Mouse (Mus musculus) neural tube, embryonic 14.5 days (tissue): Measurements from ENCODE around the gene Btnl1. TPM values are rescaled to one million over a fixed set of nuclear protein-coding genes. Genes with fewer than 3 reads are reported as not detected.

Experiments
- ATAC-seq: fragments of 200-750 bp; cut with Nextera tagmentation; 2 replicates; pipeline ENCODE4 v1.8.0; 2017; ENCODE audit warnings: low read depth, mild to moderate bottlenecking, moderate TSS enrichment, moderate library complexity
- H3K27ac ChIP-seq: fragments of 300-500 bp; sonication (generic); 2 replicates; pipeline ENCODE4 v1.5.1; 2014; ENCODE audit warnings: low read depth, mild to moderate bottlenecking, control low read depth, low read length, moderate library complexity, mixed read lengths
- H3K27me3 ChIP-seq: fragments of 300-500 bp; sonication (generic); 2 replicates; pipeline ENCODE4 v1.6.1; 2014; ENCODE audit warnings: low read length; ENCODE audit not compliant: control insufficient read depth, insufficient read depth
- H3K36me3 ChIP-seq: fragments of 300-500 bp; sonication (generic); 2 replicates; pipeline ENCODE4 v1.6.1; 2014; ENCODE audit warnings: low read length, mixed read lengths; ENCODE audit not compliant: control insufficient read depth, insufficient read depth
- H3K4me1 ChIP-seq: fragments of 300-500 bp; sonication (generic); 2 replicates; pipeline ENCODE4 v1.6.1; 2014; ENCODE audit warnings: low read length; ENCODE audit not compliant: control insufficient read depth, insufficient read depth
- H3K4me2 ChIP-seq: fragments of 300-500 bp; sonication (generic); 2 replicates; pipeline ENCODE4 v1.6.1; 2014; ENCODE audit warnings: mild to moderate bottlenecking, low read depth, low read length, control low read depth
- H3K4me3 ChIP-seq: fragments of 300-500 bp; sonication (generic); 2 replicates; pipeline ENCODE4 v1.5.1; 2014; ENCODE audit warnings: low read depth, low read length, control low read depth, mixed read lengths
- H3K9ac ChIP-seq: fragments of 300-500 bp; sonication (generic); replicated peaks from 2 replicates; pipeline ENCODE4 v1.6.1; 2014; ENCODE audit warnings: low read depth, mild to moderate bottlenecking, control low read depth, low read length, mixed read lengths
- H3K9me3 ChIP-seq: fragments of 300-500 bp; sonication (generic); 2 replicates; pipeline ENCODE4 v1.6.1; 2016; ENCODE audit warnings: low read length; ENCODE audit not compliant: control insufficient read depth
- WGBS: fragments of 180-500 bp; shearing (Covaris S2); extraction: QIAGEN DNeasy Blood & Tissue Kit; methylation state at CpG from one replicate; pipeline ENCODE4 v1.1.7; 2014; 5-methylcytosine and 5-hydroxymethylcytosine counted together
- polyA plus RNA-seq: library from polyadenylated mRNA; unstranded; fragments of >200 nt; fragmentation: Nextera tagmentation; extraction: Ambion mirVana; gene quantifications from 2 replicates; pipeline ENCODE4 v1.2.1, GENCODE M21; 2014

Gene Btnl1
- polyA plus RNA-seq, 1 experiment from 2014 or later, result not detected

DNA sequence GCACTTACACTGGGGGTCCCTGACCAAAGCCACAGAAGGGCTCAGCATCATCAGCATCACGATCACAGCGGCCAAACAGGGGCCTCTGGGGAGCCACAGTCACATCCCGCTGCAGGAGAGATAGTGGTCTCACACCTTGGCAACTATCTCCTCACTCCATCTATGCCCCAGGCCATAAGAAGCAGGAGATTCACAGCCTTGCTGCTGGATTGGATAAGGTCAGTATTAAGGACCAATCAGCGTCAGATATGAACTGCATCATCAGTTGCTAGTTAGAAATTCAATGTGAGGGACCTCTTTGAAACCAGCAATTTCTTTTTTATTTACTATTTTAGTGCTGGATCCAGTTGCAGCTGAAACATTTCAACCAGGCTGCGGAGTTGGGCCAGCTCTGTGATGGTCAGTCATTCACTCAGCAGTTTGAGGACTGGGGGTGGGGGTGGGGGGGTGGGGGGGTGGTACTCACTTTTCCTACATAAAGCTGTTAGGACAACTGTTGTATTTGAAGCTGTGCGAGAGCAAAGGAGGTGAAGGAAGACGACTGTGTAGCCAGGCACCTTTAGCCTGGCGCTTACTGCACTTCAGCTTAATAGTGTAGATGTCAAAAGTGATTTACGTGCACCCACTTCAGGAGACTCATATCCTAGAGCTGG, 21.3 kb downstream of the Btnl1 start:
- H3K9me3 ChIP-seq, result no peaks in the 10 kb centered on the region
- no peaks in the 10 kb centered on the region for H3K27me3 ChIP-seq
- peak overlapping the region; percentile 60 for H3K4me3 ChIP-seq
- 17% methylated on average over 9 of the region's 9 CpGs for WGBS
- ATAC-seq, result peak; percentile 88
- H3K27ac ChIP-seq, result peak overlapping the region; percentile 99
- no peaks in the 10 kb centered on the region for H3K4me1 ChIP-seq
- H3K9ac ChIP-seq, result 0 out of 2 replicates have a peak overlapping the region, but pooled peaks have one; percentile 34
- H3K4me2 ChIP-seq, result peak overlapping the region; percentile 56; the same call in 1 of the 2 replicates
- no peaks in the 10 kb centered on the region for H3K36me3 ChIP-seq

DNA sequence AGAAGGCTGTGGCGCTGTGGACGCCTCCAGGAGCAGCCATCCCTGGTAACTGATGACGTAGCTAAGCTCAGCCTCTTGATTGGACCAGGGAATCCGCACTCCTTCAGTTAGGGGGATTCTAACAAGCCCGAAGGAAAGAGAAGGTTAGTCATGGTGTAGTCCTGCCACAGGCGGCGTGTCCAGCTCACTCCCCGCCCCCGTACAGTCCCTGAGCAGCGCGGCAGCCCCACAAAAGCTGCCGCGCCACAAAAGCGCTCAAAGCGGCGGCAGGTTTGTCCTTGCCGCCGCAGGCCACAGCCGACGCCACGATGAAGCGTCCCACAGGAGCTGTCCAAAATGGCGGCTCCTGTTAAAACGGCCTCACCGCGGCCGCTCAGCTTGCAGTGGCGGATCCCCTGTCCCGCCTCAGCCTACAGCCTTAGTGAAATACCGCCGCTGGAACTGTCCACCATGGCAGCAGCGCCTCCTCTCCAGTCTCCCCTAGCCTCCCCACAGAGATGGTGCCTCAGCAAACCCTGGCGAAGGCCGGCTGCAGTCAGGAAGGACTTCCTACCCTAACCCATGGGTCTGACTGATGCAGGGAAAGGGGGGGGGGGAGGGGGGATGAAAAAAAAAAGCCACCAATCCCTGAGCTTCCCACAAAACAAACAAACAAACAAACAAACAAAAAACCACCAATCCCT, 21.9 kb downstream of the Btnl1 start, which contains the start of gene BC051142:
Gene BC051142 (plus strand): TSS at position 110 of the 683 bp plus-strand sequence.
- Histone ChIP-seq H3K4me2 (peak within 1 kb of the TSS; percentile 56), H3K27me3 (no peaks in the 10 kb centered on the region), H3K4me3 (peak within 1 kb of the TSS; percentile 60), H3K9ac (peak within 1 kb of the TSS; percentile 82), H3K4me1 (no peaks in the 10 kb centered on the region), H3K27ac (peak within 1 kb of the TSS; percentile 99), H3K9me3 (no peaks in the 10 kb centered on the region), H3K36me3 (no peaks in the 10 kb centered on the region)
- 2% methylated on average over 34 of the region's 34 CpGs for WGBS
- peak; percentile 98 for ATAC-seq

DNA sequence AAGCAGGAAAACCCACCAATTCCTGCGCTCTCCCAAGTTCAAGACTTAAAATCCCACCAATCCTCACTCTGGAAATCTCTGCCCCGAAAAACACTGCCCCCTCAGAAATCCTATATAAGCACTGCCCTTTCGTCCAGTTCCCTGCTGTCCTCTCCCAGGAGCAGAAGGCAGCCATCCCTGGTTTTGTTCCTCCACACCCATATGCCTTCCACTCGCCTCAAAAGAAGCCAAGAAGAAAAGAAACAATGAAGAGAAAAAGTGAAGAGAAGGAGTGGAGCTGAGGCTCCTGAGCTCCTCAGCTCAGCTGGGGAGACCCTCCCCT, 22.4 kb downstream of the Btnl1 start:
- peak overlapping the region; percentile 56; the same call in 1 of the 2 replicates for H3K4me2 ChIP-seq
- H3K4me3 ChIP-seq, result peak overlapping the region; percentile 60
- 43% methylated on average over 4 of the region's 4 CpGs for WGBS

DNA sequence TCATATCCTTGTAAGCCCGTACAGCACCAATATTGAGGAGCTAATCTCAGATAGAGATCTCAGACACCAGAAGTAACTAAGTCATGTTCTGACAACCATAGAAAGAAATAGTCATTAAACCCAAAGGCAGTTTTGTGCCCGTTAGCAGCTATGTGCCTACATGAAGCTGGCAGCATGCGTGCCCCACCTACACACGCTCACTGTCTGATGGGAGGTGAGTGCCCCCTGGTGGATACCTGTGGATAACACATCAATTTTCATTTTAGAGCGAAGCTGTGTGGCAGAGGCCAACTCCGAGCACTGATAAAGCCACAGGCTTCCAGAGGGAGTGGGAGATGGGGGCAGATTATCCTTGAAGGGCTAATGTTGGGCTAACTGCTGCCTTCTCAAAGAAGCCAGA, 34.2 kb downstream of the Btnl1 start:
- Histone ChIP-seq H3K36me3 (no peaks in the 10 kb centered on the region), H3K27me3 (no peaks in the 10 kb centered on the region), H3K4me3 (no peak overlapping the region), H3K27ac (no peak overlapping the region), H3K4me1 (no peaks in the 10 kb centered on the region), H3K9ac (no peak overlapping the region), H3K4me2 (no peak overlapping the region), H3K9me3 (no peaks in the 10 kb centered on the region)
- ATAC-seq, result peak; percentile 70; the same call in 1 of the 2 replicates
- WGBS, result 19% methylated on average over 6 of the region's 6 CpGs

More for the DNA sequence above, 22.4 kb downstream of the Btnl1 start:
- Histone ChIP-seq H3K27ac (peak overlapping the region; percentile 99), H3K9ac (peak overlapping the region; percentile 82; the same call in 1 of the 2 replicates), H3K4me1 (no peaks in the 10 kb centered on the region), H3K9me3 (no peaks in the 10 kb centered on the region), H3K36me3 (no peaks in the 10 kb centered on the region), H3K27me3 (no peaks in the 10 kb centered on the region)
- ATAC-seq, result no peak

DNA sequence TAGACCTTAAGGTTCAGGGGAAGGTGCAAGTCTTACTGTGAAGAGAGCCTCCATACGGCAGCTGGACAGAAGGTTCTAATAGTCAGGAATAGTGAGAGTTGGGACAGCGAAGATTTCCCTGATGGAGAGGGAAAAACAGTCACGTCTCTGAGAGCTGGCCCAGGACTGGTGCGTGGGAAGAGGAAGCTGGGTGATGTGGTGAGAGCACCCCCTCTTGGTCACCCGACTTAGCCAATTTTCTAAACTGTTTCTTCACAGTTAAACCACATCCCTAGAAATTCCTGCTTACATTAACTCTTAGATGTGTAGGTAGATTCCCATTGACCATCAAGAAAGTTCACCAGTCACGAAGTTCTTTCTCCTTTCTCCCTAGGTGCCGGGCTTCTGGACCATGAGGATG, 43.1 kb downstream of the Btnl1 start:
- no peak for ATAC-seq

DNA sequence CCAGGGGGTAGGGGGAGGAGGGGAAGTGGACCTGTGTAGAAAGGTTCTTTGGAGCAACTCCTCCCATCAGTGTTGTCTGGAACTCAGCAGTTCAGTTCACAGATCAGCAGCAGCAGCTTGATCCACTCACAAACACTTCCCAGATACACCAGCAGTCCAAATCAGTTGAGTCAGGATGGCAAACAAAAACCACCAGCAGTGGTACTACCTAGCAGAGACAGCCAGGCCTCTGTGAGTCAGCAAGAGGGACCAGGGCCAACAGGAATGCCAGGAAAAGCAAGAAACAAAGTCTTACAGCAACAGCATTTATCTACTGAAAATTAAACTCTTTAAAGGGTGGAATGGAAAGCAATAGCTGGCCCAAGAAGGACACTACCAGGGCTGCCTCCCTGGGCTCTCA, 50.7 kb downstream of the Btnl1 start:
- no peak for ATAC-seq
- no peak overlapping the region for H3K4me2 ChIP-seq
- no peak overlapping the region for H3K4me3 ChIP-seq
- no peaks in the 10 kb centered on the region for H3K9me3 ChIP-seq
- H3K27me3 ChIP-seq, result no peaks in the 10 kb centered on the region
- H3K9ac ChIP-seq, result no peak overlapping the region
- no peaks in the 10 kb centered on the region for H3K4me1 ChIP-seq
- no peaks in the 10 kb centered on the region for H3K36me3 ChIP-seq
- no peak overlapping the region for H3K27ac ChIP-seq

More for the DNA sequence above, 43.1 kb downstream of the Btnl1 start:
- H3K4me1 ChIP-seq, result no peaks in the 10 kb centered on the region
- 74% methylated on average over 7 of the region's 7 CpGs for WGBS
- no peaks in the 10 kb centered on the region for H3K27me3 ChIP-seq
- H3K4me3 ChIP-seq, result no peak overlapping the region
- no peaks in the 10 kb centered on the region for H3K9me3 ChIP-seq
- no peaks in the 10 kb centered on the region for H3K36me3 ChIP-seq
- H3K27ac ChIP-seq, result no peak overlapping the region
- H3K4me2 ChIP-seq, result no peak overlapping the region
- H3K9ac ChIP-seq, result no peak overlapping the region

Other genes with a start within 250 kb of the Btnl1 start
- 0.16 and 0.18 TPM in 2 replicates for gene H2-DMb2, start 233.8 kb upstream of the Btnl1 start, polyA plus RNA-seq
- 0.33 and 0.43 TPM in 2 replicates for gene H2-DMb1, start 224.1 kb upstream of the Btnl1 start, polyA plus RNA-seq
- 0.68 and 2.0 TPM in 2 replicates for gene Tap1, start 189.6 kb upstream of the Btnl1 start, polyA plus RNA-seq
- gene Psmb9, start 189.4 kb upstream of the Btnl1 start, polyA plus RNA-seq, result 0.63 and 1.3 TPM in 2 replicates
- gene Psmb8, start 179.4 kb upstream of the Btnl1 start, polyA plus RNA-seq, result 0.76 and 3.5 TPM in 2 replicates
- gene Tap2, start 173.6 kb upstream of the Btnl1 start, polyA plus RNA-seq, result 0.70 and 0.90 TPM in 2 replicates
- gene H2-Ob, start 138.2 kb upstream of the Btnl1 start, polyA plus RNA-seq, result not detected in 2 replicates
- gene H2-Ab1, start 119.4 kb upstream of the Btnl1 start, polyA plus RNA-seq, result 1.1 and 1.7 TPM in 2 replicates
- gene H2-Aa, start 89.3 kb upstream of the Btnl1 start, polyA plus RNA-seq, result 0.24 TPM in 1 of 2 replicates, not detected in the other
- gene H2-Eb1, start 71.3 kb upstream of the Btnl1 start, polyA plus RNA-seq, result 3.5 and 4.0 TPM in 2 replicates
- gene H2-Eb2, start 51.5 kb upstream of the Btnl1 start, polyA plus RNA-seq, result 0.15 and 0.17 TPM in 2 replicates
- not detected in 2 replicates for gene Btnl2, start 22.3 kb upstream of the Btnl1 start, polyA plus RNA-seq
- gene BC051142, start 21.7 kb downstream of the Btnl1 start, polyA plus RNA-seq, result 4.2 and 6.0 TPM in 2 replicates
- not detected in 2 replicates for gene Btnl4, start 100.2 kb downstream of the Btnl1 start, polyA plus RNA-seq
- gene Btnl6, start 140.2 kb downstream of the Btnl1 start, polyA plus RNA-seq, result not detected in 2 replicates
- 7.0 and 10.1 TPM in 2 replicates for gene Notch4, start 187.1 kb downstream of the Btnl1 start, polyA plus RNA-seq
- 1.4 and 3.7 TPM in 2 replicates for gene Gpsm3, start 212.7 kb downstream of the Btnl1 start, polyA plus RNA-seq
- 7.7 and 8.2 TPM in 2 replicates for gene Pbx2, start 214.1 kb downstream of the Btnl1 start, polyA plus RNA-seq
- 1.2 and 1.4 TPM in 2 replicates for gene Ager, start 220.7 kb downstream of the Btnl1 start, polyA plus RNA-seq
- gene Rnf5, start 226.6 kb downstream of the Btnl1 start, polyA plus RNA-seq, result 213 and 221 TPM in 2 replicates
- gene Agpat1, start 227.1 kb downstream of the Btnl1 start, polyA plus RNA-seq, result 103 and 108 TPM in 2 replicates
- 6.0 and 18.2 TPM in 2 replicates for gene Egfl8, start 238.8 kb downstream of the Btnl1 start, polyA plus RNA-seq